Mouse (Mus musculus): ENCODE results near the gene Pde4b. TPM values are rescaled to one million over a fixed set of nuclear protein-coding genes. Genes with fewer than 3 reads are reported as not detected.

Gene Pde4b
- polyA plus RNA-seq, 1 experiment from 2014 or later = 37.3 TPM

- no peak overlapping the region for H3K4me2 ChIP-seq
- 64% methylated on average over 8 of the region's 8 CpGs for WGBS
Observed at GRCm38 (mm10) chr4:102446160-102446945, 359.0 kb downstream of the Pde4b start.

GRCm38 (mm10) chr4:102456426-102456825, 369.1 kb downstream of the Pde4b start:
- 48% methylated on average over 3 of the region's 3 CpGs for WGBS
- no peak overlapping the region for H3K4me3 ChIP-seq
- no peak overlapping the region for H3K9ac ChIP-seq
- H3K36me3 ChIP-seq = no peaks in the 10 kb centered on the region
- no peak for ATAC-seq (ENCODE audit: borderline replicate concordance, extremely low read depth, low FRiP score, low TSS enrichment)
- H3K27ac ChIP-seq = no peak overlapping the region
- H3K4me2 ChIP-seq = no peak overlapping the region
- H3K4me1 ChIP-seq = peaks cover 8% of the 10 kb centered on the region; the same call in 1 of the 2 replicates
- H3K27me3 ChIP-seq = no peaks in the 10 kb centered on the region
- no peaks in the 10 kb centered on the region for H3K9me3 ChIP-seq

More at GRCm38 (mm10) chr4:102446160-102446945, 359.0 kb downstream of the Pde4b start:
- Histone ChIP-seq H3K9ac (no peak overlapping the region), H3K4me1 (no peaks in the 10 kb centered on the region), H3K27me3 (no peaks in the 10 kb centered on the region), H3K4me3 (no peak overlapping the region), H3K9me3 (no peaks in the 10 kb centered on the region), H3K36me3 (no peaks in the 10 kb centered on the region), H3K27ac (no peak overlapping the region)
- ATAC-seq (ENCODE audit: borderline replicate concordance, extremely low read depth, low FRiP score, low TSS enrichment) = no peak

DNA sequence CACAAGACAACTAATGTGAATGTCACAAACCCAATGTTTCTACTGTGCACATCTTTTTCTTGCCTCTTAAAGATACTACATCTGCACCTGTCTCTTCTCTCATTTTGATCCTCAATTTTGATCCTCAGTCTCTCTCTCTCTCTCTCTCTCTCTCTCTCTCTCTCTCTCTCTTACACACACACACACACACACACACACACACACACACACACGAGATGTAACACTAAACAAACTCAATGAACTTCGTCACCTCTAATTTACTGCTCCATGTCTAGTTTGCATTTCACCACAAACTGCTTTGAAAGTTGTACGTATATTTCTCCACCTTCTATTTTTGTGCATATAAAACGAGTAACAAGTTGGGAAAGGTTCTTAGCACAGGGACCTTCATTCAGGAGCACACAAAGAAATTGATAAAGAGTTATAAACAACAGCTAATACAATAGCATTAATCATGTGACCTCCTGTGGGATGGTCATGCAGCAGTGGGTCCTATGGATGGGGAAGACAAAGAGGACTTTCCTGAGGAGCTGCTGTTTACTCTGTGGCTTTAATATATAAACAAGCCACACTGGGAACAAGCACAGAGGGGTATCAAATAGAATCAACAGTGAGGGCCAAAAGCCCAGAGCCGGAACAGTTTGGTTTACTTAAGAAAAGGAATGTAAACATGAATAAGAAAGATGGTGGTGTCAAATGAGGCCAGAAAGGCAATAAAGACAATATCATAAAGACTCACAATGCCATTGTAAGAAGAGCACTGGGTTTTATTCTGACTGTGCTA, 372.1 kb downstream of the Pde4b start:
- ATAC-seq (ENCODE audit: borderline replicate concordance, extremely low read depth, low FRiP score, low TSS enrichment) = peak; percentile 70; the same call in 1 of the 2 replicates
- no peaks in the 10 kb centered on the region for H3K9me3 ChIP-seq
- H3K27me3 ChIP-seq = no peaks in the 10 kb centered on the region
- no peak overlapping the region for H3K4me3 ChIP-seq
- H3K27ac ChIP-seq = no peak overlapping the region
- WGBS = 33% methylated on average over 5 of the region's 5 CpGs
- no peaks in the 10 kb centered on the region for H3K36me3 ChIP-seq
- peaks cover 8% of the 10 kb centered on the region; the same call in 1 of the 2 replicates for H3K4me1 ChIP-seq
- H3K4me2 ChIP-seq = no peak overlapping the region
- H3K9ac ChIP-seq = no peak overlapping the region

DNA sequence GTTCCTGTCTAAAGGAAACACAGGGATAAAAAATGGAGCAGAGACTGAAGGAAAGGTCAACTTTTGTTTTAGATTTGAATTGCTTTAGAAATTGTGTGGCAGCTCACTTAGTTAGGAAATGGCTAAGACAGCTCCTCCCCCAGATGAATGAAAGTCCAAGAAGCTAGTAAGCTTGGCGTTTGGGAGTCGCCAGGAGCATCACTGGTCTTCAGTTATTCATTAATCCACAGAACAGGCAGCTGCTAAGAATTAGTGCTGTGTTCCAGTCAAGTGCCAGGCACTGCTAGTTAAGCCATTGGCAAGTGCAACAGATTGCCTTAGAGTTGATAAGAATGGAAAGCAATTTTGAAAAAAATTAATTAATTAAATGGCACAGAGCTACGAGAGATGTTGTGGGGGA, 390.8 kb downstream of the Pde4b start:
- no peak for ATAC-seq (ENCODE audit: borderline replicate concordance, extremely low read depth, low FRiP score, low TSS enrichment)
- 44% methylated on average over 3 of the region's 3 CpGs for WGBS
- H3K36me3 ChIP-seq = no peaks in the 10 kb centered on the region

GRCm38 (mm10) chr4:102478860-102479259, 391.5 kb downstream of the Pde4b start:
- Histone ChIP-seq H3K4me2 (no peak overlapping the region), H3K27me3 (no peaks in the 10 kb centered on the region), H3K9ac (no peak overlapping the region), H3K4me1 (no peaks in the 10 kb centered on the region; the same call in 1 of the 2 replicates), H3K9me3 (no peaks in the 10 kb centered on the region), H3K36me3 (no peaks in the 10 kb centered on the region), H3K4me3 (no peak overlapping the region), H3K27ac (no peak overlapping the region)
- no peak for ATAC-seq (ENCODE audit: borderline replicate concordance, extremely low read depth, low FRiP score, low TSS enrichment)
- WGBS = 85% methylated on average over 7 of the region's 7 CpGs

More for the DNA sequence above, 390.8 kb downstream of the Pde4b start:
- H3K4me2 ChIP-seq = no peak overlapping the region
- no peak overlapping the region for H3K4me3 ChIP-seq
- H3K9me3 ChIP-seq = no peaks in the 10 kb centered on the region
- no peaks in the 10 kb centered on the region for H3K27me3 ChIP-seq
- H3K9ac ChIP-seq = no peak overlapping the region
- H3K27ac ChIP-seq = no peak overlapping the region
- H3K4me1 ChIP-seq = no peaks in the 10 kb centered on the region; the same call in 1 of the 2 replicates

DNA sequence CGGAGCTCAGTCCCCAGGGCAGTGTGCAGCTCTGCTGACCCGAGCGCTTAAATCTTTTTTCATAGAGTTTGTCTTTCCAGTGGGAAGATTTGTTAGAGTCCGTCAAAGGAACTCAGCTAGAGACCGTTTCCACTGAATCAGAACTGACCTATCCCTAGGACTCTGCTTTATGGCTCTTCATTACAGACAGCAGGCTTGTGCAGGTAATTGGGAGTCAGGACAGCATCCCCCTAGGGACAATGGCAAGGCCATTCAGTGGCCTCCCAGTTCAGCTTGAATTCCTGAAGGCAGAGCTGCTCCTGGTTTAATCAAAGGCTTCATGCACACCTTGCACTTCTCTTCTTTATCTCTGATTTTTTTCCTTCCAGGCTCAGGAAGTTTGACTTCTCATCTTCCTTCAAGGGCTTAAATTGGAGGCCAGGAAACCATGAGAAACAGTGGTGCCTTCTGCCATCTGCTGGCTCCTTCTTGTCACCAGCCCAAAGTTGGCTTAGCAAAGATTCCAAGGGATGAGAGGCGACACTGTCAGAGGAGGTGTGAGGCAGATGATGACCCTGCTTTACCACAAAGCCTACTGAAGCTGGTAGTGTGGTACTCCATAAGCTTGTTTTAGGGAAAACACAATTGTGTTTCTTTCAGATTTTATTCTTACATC, 393.6 kb downstream of the Pde4b start:
- H3K27ac ChIP-seq = no peak overlapping the region
- no peak overlapping the region for H3K4me2 ChIP-seq
- no peaks in the 10 kb centered on the region for H3K36me3 ChIP-seq
- H3K9ac ChIP-seq = no peak overlapping the region
- WGBS = 78% methylated on average over 6 of the region's 6 CpGs
- H3K4me3 ChIP-seq = no peak overlapping the region
- H3K9me3 ChIP-seq = no peaks in the 10 kb centered on the region
- ATAC-seq (ENCODE audit: borderline replicate concordance, extremely low read depth, low FRiP score, low TSS enrichment) = no peak
- H3K4me1 ChIP-seq = no peaks in the 10 kb centered on the region; the same call in 1 of the 2 replicates
- no peaks in the 10 kb centered on the region for H3K27me3 ChIP-seq

DNA sequence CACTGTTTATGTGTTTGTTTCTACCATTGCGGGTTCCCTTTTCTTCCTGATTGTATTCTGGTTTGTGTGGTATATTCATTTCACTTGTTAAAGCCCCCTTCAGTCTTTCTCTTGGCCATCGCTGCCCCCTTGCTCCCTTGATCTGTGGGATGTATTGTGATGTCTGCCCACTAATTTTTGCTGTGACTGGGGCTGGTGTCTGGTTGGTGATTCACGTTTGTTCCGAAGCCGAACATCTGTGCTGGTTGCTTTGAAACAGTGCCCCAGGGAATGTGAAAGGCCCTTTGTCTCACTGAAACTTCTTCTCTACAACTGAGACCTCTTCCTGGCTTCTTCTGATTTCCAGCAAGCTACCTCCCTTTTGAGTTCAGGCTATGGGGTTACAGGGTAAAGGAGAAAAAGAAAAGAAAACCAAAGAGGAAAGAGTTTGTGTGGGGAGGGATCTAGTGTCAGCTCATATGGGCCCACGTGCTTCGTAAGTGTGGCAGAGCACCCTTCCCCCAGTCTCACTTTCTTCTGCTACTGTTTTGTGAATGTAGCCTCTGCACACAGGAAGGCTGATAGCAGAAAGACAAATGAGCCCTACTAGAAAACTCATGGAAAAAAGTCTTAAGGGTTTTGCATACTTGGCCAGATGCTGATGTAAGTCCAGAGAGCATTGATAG, 396.1 kb downstream of the Pde4b start:
- H3K36me3 ChIP-seq = no peaks in the 10 kb centered on the region
- H3K27me3 ChIP-seq = no peaks in the 10 kb centered on the region
- no peaks in the 10 kb centered on the region for H3K9me3 ChIP-seq
- WGBS = 62% methylated on average over 7 of the region's 7 CpGs
- no peak overlapping the region for H3K27ac ChIP-seq
- ATAC-seq (ENCODE audit: borderline replicate concordance, extremely low read depth, low FRiP score, low TSS enrichment) = no peak
- H3K4me1 ChIP-seq = no peaks in the 10 kb centered on the region
- no peak overlapping the region for H3K4me3 ChIP-seq
- no peak overlapping the region for H3K9ac ChIP-seq
- no peak overlapping the region for H3K4me2 ChIP-seq

- ATAC-seq (ENCODE audit: borderline replicate concordance, extremely low read depth, low FRiP score, low TSS enrichment) = no peak
- H3K4me3 ChIP-seq = no peak overlapping the region
- H3K4me1 ChIP-seq = no peaks in the 10 kb centered on the region
- H3K9ac ChIP-seq = no peak overlapping the region
- no peaks in the 10 kb centered on the region for H3K27me3 ChIP-seq
- no peak overlapping the region for H3K4me2 ChIP-seq
- H3K27ac ChIP-seq = no peak overlapping the region
- no peaks in the 10 kb centered on the region for H3K9me3 ChIP-seq
- H3K36me3 ChIP-seq = no peaks in the 10 kb centered on the region
- 81% methylated on average over 2 of the region's 2 CpGs for WGBS
Observed at GRCm38 (mm10) chr4:102484738-102485137, 397.4 kb downstream of the Pde4b start.

DNA sequence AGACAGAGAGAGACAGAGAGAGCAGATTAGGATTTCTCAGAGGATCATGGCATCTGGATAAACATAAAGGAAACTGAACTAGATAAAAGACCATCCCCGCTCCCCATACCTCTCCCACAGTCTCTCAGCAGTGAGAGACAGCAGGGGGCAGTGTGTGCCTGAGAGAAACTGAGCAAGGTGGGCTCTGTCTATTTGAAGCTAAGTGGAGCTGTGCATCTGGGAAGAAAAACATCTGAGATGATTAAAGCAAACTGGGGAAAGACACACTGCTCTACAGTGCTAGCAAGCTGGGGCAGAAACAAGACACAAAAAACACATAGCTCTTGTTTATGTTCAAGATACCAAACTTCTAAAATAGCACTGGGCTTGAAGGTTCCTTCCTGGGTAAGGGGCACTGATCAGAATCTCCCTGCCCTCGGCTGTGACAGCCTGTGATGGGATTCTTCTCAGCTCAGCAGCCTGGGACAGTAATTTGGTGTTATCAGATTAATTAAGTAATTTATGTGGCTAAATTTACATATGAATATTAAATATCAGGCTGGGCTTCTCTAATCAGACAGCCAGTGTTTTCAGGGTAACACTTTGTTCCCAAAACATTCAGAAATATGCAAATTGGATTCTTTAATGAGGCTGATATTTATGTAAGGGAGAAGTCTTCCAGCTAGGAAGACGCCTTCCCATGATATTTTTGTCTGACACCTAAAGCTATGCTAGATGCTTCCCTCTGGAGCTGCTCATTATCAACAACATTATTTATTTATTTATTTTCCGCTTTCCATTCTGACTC, 399.0 kb downstream of the Pde4b start:
- no peak for ATAC-seq (ENCODE audit: borderline replicate concordance, extremely low read depth, low FRiP score, low TSS enrichment)

DNA sequence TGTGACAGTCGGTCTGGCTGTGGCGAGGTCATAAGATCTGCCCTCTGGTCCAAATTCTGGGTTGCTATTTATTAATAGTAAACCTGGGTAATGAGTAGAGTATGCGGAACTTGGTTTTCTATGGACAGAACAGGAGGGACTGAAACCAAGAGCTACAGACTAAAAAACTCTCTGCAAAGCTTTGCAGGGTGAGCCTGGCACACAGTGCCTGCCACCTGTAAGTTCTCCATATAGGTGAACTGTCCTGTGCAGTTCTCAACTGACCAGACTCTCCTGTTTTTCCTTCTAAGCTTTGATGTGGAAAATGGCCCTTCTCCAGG, 399.5 kb downstream of the Pde4b start:
- no peaks in the 10 kb centered on the region for H3K9me3 ChIP-seq
- WGBS = 71% methylated on average over 3 of the region's 3 CpGs
- no peak overlapping the region for H3K4me3 ChIP-seq
- no peak overlapping the region for H3K4me2 ChIP-seq
- no peak overlapping the region for H3K27ac ChIP-seq
- H3K9ac ChIP-seq = no peak overlapping the region
- no peaks in the 10 kb centered on the region for H3K27me3 ChIP-seq
- H3K36me3 ChIP-seq = no peaks in the 10 kb centered on the region
- no peak for ATAC-seq (ENCODE audit: borderline replicate concordance, extremely low read depth, low FRiP score, low TSS enrichment)
- H3K4me1 ChIP-seq = no peaks in the 10 kb centered on the region

More for the DNA sequence above, 399.0 kb downstream of the Pde4b start:
- no peak overlapping the region for H3K4me3 ChIP-seq
- no peak overlapping the region for H3K27ac ChIP-seq
- no peaks in the 10 kb centered on the region for H3K4me1 ChIP-seq
- H3K9ac ChIP-seq = no peak overlapping the region
- H3K36me3 ChIP-seq = no peaks in the 10 kb centered on the region
- H3K9me3 ChIP-seq = no peaks in the 10 kb centered on the region
- H3K4me2 ChIP-seq = no peak overlapping the region
- no peaks in the 10 kb centered on the region for H3K27me3 ChIP-seq
- 48% methylated on average over 4 of the region's 4 CpGs for WGBS

DNA sequence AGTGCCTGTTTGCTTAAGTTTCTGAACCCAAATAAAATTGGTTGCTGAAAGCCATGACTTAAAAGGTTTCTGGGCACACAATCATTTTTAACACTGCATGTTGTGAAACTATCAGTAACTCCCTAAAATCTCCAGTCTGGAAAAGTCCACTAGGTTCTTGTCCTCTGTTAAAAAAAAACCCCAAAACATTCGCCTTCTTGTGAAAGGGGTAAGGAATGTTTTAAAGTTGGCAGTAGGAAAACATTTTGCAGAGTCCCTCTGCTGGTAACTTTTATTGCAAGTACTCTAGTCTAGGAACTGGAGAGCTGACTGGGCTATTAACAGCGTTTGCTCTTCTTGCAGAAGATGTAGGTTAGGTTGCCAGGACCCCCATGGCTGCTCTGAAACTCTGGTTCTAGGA, 400.7 kb downstream of the Pde4b start:
- Histone ChIP-seq H3K9me3 (no peaks in the 10 kb centered on the region), H3K4me1 (no peaks in the 10 kb centered on the region), H3K36me3 (no peaks in the 10 kb centered on the region), H3K4me2 (no peak overlapping the region), H3K27me3 (no peaks in the 10 kb centered on the region), H3K9ac (no peak overlapping the region), H3K27ac (no peak overlapping the region), H3K4me3 (no peak overlapping the region)
- no peak for ATAC-seq (ENCODE audit: borderline replicate concordance, extremely low read depth, low FRiP score, low TSS enrichment)
- 21% methylated on average over 2 of the region's 2 CpGs for WGBS
